Mouse (Mus musculus) stomach, embryonic 16.5 days (tissue): ENCODE results near the gene Vmn1r60. TPM values are rescaled to one million over a fixed set of nuclear protein-coding genes. Genes with fewer than 3 reads are reported as not detected.
"Not testable (repeated sequence)": the region's sequence is repeated elsewhere in the genome, so short reads cannot be mapped to it uniquely, and the experiment has no call there.

Source experiments
- ATAC-seq: fragments of 200-750 bp; cut with Nextera tagmentation; 2 replicates; pipeline ENCODE4 v1.8.0; 2017; ENCODE audit warnings: moderate number of reproducible peaks, moderate TSS enrichment; ENCODE audit not compliant: insufficient read depth, low FRiP score
- H3K27ac ChIP-seq: fragments of 300-500 bp; sonication (generic); 2 replicates; pipeline ENCODE4 v1.5.1; 2014; ENCODE audit warnings: low read length
- H3K27me3 ChIP-seq: fragments of 300-500 bp; sonication (generic); 2 replicates; pipeline ENCODE4 v1.6.1; 2014; ENCODE audit warnings: low read length, control low read depth, mixed read lengths; ENCODE audit not compliant: control insufficient read depth, insufficient read depth
- H3K36me3 ChIP-seq: fragments of 300-500 bp; sonication (generic); 2 replicates; pipeline ENCODE4 v1.6.1; 2014; ENCODE audit warnings: low read length; ENCODE audit not compliant: control insufficient read depth, insufficient read depth
- H3K4me1 ChIP-seq: fragments of 300-500 bp; sonication (generic); 2 replicates; pipeline ENCODE4 v1.6.1; 2014; ENCODE audit warnings: low read length, control low read depth, mixed read lengths; ENCODE audit not compliant: control insufficient read depth, insufficient read depth
- H3K4me2 ChIP-seq: fragments of 300-500 bp; sonication (generic); 2 replicates; pipeline ENCODE4 v1.6.1; 2014; ENCODE audit warnings: low read depth, low read length, mixed read lengths
- H3K4me3 ChIP-seq: fragments of 300-500 bp; sonication (generic); replicated peaks from 2 replicates; pipeline ENCODE4 v1.5.1; 2014; ENCODE audit warnings: mild to moderate bottlenecking, low read length
- H3K9ac ChIP-seq: fragments of 300-500 bp; sonication (generic); 2 replicates; pipeline ENCODE4 v1.6.1; 2014; ENCODE audit warnings: low read length
- H3K9me3 ChIP-seq: fragments of 300-500 bp; sonication (generic); replicated peaks from 2 replicates; pipeline ENCODE4 v1.6.1; 2016; ENCODE audit warnings: low read length, control low read depth; ENCODE audit not compliant: control insufficient read depth
- WGBS: fragments of 180-500 bp; shearing (Covaris S2); extraction: QIAGEN DNeasy Blood & Tissue Kit; methylation state at CpG from one replicate; pipeline ENCODE4 v1.1.7; 2014; 5-methylcytosine and 5-hydroxymethylcytosine counted together
- polyA plus RNA-seq: library from polyadenylated mRNA; unstranded; fragments of >200 nt; fragmentation: Nextera tagmentation; extraction: Ambion mirVana; gene quantifications from 2 replicates; pipeline ENCODE4 v1.2.1, GENCODE M21; 2015

Vmn1r60 gene
- not detected in 2 replicates for polyA plus RNA-seq

GRCm38 (mm10) chr7:5547217-5547616 lies at the start of gene Vmn1r60:
Vmn1r60 (minus strand) TSS chr7:5547317.
- not testable (repeated sequence) for H3K9ac ChIP-seq, H3K4me1 ChIP-seq, ATAC-seq, H3K4me2 ChIP-seq, H3K27ac ChIP-seq, H3K36me3 ChIP-seq, H3K9me3 ChIP-seq, H3K4me3 ChIP-seq, H3K27me3 ChIP-seq
- WGBS: 71% methylated on average over 1 of the region's 1 CpGs

- H3K4me2 ChIP-seq, H3K27me3 ChIP-seq, H3K9ac ChIP-seq, H3K4me1 ChIP-seq, ATAC-seq, H3K9me3 ChIP-seq, H3K36me3 ChIP-seq, H3K4me3 ChIP-seq, H3K27ac ChIP-seq: not testable (repeated sequence)
- WGBS: 51% methylated on average over 3 of the region's 3 CpGs
These were observed 6.2 kb downstream of the Vmn1r60 start for GRCm38 (mm10) chr7:5540770-5541436.

GRCm38 (mm10) chr7:5493856-5494255 lies 53.3 kb downstream of the Vmn1r60 start, which contains the start of gene Vmn2r28:
Vmn2r28 (minus strand) TSS chr7:5493956.
- H3K4me2 ChIP-seq, ATAC-seq, H3K4me1 ChIP-seq, H3K36me3 ChIP-seq, H3K9me3 ChIP-seq, H3K27me3 ChIP-seq, H3K4me3 ChIP-seq, H3K27ac ChIP-seq, H3K9ac ChIP-seq: not testable (repeated sequence)

Other genes starting within 250 kb of the Vmn1r60 start
- gene Gm5065, start 196.8 kb downstream of the Vmn1r60 start, polyA plus RNA-seq: not detected in 2 replicates
- gene Nlrp2, start 196.3 kb downstream of the Vmn1r60 start, polyA plus RNA-seq: not detected in 2 replicates
- not detected in 2 replicates for gene Vmn1r58, start 133.9 kb downstream of the Vmn1r60 start, polyA plus RNA-seq
- gene Vmn1r59, start 90.5 kb downstream of the Vmn1r60 start, polyA plus RNA-seq: not detected in 2 replicates
- gene Vmn2r28, start 53.4 kb downstream of the Vmn1r60 start, polyA plus RNA-seq: not detected in 2 replicates
- not detected in 2 replicates for gene Vmn1r61, start 66.0 kb upstream of the Vmn1r60 start, polyA plus RNA-seq
- gene Vmn1r62, start 126.3 kb upstream of the Vmn1r60 start, polyA plus RNA-seq: not detected in 2 replicates